1 mouse cellular context compared by ENCODE assay signal in the genomic region with DNA sequence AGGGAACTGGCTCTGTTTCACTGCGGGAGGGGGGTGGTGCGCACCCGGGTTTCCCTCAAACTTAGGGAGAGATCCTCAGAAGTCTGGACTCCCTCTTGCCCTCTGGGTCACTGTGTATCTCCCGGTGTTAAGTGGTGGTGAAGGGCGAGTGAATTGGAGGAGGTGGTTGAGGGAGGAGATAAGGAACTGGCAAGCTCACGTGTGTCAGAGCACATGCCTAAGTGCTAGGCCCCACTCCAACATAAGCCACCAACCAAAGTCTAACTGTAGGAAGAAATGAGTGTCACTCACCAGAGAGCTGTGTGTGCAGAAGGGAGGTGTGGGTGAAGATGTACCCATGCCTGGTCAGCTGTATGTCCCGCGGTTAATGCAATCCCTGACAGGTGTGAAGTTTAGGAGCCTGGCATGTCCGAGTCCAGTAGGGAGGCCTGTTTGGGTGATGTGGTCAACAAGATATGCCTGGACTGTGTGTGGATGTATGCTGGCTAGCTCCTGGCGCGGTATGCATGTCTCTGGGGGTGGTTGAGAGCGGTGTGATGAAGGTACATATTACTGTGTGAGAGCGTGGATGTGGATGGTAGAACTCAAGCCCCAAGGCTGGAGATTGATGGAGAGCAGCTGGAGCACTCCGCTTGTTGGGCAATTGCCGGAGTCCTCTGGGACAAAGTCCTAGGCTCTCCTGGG.
TF ChIP-seq lines count a peak whose summit lies in the region.

No protein-coding gene starts in this region.

TF ChIP-seq in MEL, 35 proteins besides CTCF, POLR2A, EP300 and RAD21 (continued from another document):
- TF ChIP-seq ZNF384 (IDR thresholded peaks at IDR 0.05; ENCODE audit: low read depth, low read length) (no peak), BHLHE40 (IDR thresholded peaks at IDR 0.05; ENCODE audit: borderline replicate concordance, low read depth, low read length) (peak; percentile 96), SIN3A (IDR thresholded peaks at IDR 0.05; ENCODE audit: low read length) (peak; percentile 92), KAT2A (conservative IDR thresholded peaks at IDR 0.05; ENCODE audit: low read depth, low read length) (peak; percentile 44; the same call in 1 of the 2 replicates), MEF2A (IDR thresholded peaks at IDR 0.05; ENCODE audit: extremely low read depth, insufficient replicate concordance, low read depth, low read length, poor library complexity, severe bottlenecking) (no peak), MYC (IDR thresholded peaks at IDR 0.05; ENCODE audit: low read depth, low read length) (peak; percentile 99), MAX (IDR thresholded peaks at IDR 0.05; ENCODE audit: low read length) (peak; percentile 97), POLR2AphosphoS2 (IDR thresholded peaks at IDR 0.05; ENCODE audit: low read length) (peak; percentile 78; the same call in 1 of the 2 replicates), USF1 (IDR thresholded peaks at IDR 0.05; ENCODE audit: low read depth, low read length) (peak; percentile 82), ZMIZ1 (IDR thresholded peaks at IDR 0.05; ENCODE audit: low read depth, low read length) (peak; percentile 17; the same call in 1 of the 2 replicates)
